Mouse (Mus musculus) adrenal gland, postnatal 36 days (tissue): ENCODE data around the gene Zrsr1. TPM values are rescaled to one million over a fixed set of nuclear protein-coding genes. Genes with fewer than 3 reads are reported as not detected.
A peak's percentile ranks its signal among the peaks of the same experiment; 100 is the strongest.

ENCODE experiments used
- DNase-seq, 2 experiments: peaks; one replicate each; pipeline ENCODE4 v3.0.0; 2021; ENCODE audit warnings: mixed read lengths in 1 of 2
- total RNA-seq, 2 experiments: library from RNA; stranded (reverse); gene quantifications; 2 replicates each; pipeline ENCODE4 v1.2.3; 2021

Gene Zrsr1
- total RNA-seq, 2 experiments from 2014 or later: 38.9 to 41.9 TPM

GRCm38 (mm10) chr11:23008824-23009200 lies 37.0 kb downstream of the Zrsr1 start:
- no peak for DNase-seq

- no peak for DNase-seq
Measured at GRCm38 (mm10) chr11:23013096-23013495, 41.3 kb downstream of the Zrsr1 start.

GRCm38 (mm10) chr11:23013580-23014294 lies 41.9 kb downstream of the Zrsr1 start:
- DNase-seq: no peak

GRCm38 (mm10) chr11:23014996-23015395 lies 43.2 kb downstream of the Zrsr1 start:
- no peak for DNase-seq

- DNase-seq: no peak
Measured at GRCm38 (mm10) chr11:23017943-23018342, 46.1 kb downstream of the Zrsr1 start.

- DNase-seq: peak; percentile 34 to 39
Measured at GRCm38 (mm10) chr11:23020116-23020770, 48.4 kb downstream of the Zrsr1 start.

- DNase-seq: no peak
Measured at GRCm38 (mm10) chr11:23020841-23021240, 49.0 kb downstream of the Zrsr1 start.

GRCm38 (mm10) chr11:23023155-23023554 lies 51.4 kb downstream of the Zrsr1 start:
- DNase-seq: no peak

- DNase-seq: no peak
Measured at GRCm38 (mm10) chr11:23024169-23024568, 52.4 kb downstream of the Zrsr1 start.

Other genes with a start within 250 kb of the Zrsr1 start
- gene B3gnt2, start 111.0 kb upstream of the Zrsr1 start, total RNA-seq: 10 to 100 TPM; 35.9 to 62.8 TPM
- 10 to 100 TPM; 28.5 to 55.4 TPM for gene Gm28048, start 10.1 kb downstream of the Zrsr1 start, total RNA-seq
- 100 to 1,000 TPM; 103 to 121 TPM for gene Commd1, start 10.4 kb downstream of the Zrsr1 start, total RNA-seq
- gene Cct4, start 18.5 kb downstream of the Zrsr1 start, total RNA-seq: 100 to 1,000 TPM; 186 to 249 TPM
- 10 to 100 TPM; 20.4 to 34.5 TPM for gene Fam161a, start 35.5 kb downstream of the Zrsr1 start, total RNA-seq